Mouse (Mus musculus) spleen, adult 2 months (tissue): Measurements from ENCODE around the gene Wnt3. TPM values are rescaled to one million over a fixed set of nuclear protein-coding genes. Genes with fewer than 3 reads are reported as not detected.

Source experiments
- DNase-seq, 2 experiments: peaks; one replicate each; pipeline versions ENCODE4 v3.0.0 to v3.0.0-alpha.2; 2012 to 2021; ENCODE audit warnings: low spot score in 2 of 2, low read depth in 1 of 2
- H3K27ac ChIP-seq: fragments of 200-500 bp; 2 replicates; pipeline ENCODE4 v1.5.1; 2012; ENCODE audit warnings: low read length, inconsistent platforms; ENCODE audit not compliant: insufficient read depth
- H3K27me3 ChIP-seq: fragments of 200-500 bp; 2 replicates; pipeline ENCODE4 v1.6.1; 2012; ENCODE audit warnings: mild to moderate bottlenecking, moderate library complexity, low read length, inconsistent platforms; ENCODE audit not compliant: control insufficient read depth, insufficient read depth
- H3K36me3 ChIP-seq: fragments of 200-500 bp; 2 replicates; pipeline ENCODE4 v1.6.1; 2012; ENCODE audit warnings: mild to moderate bottlenecking, low read length, inconsistent platforms; ENCODE audit not compliant: control insufficient read depth, insufficient read depth
- H3K4me1 ChIP-seq: fragments of 200-500 bp; 2 replicates; pipeline ENCODE4 v1.6.1; 2011; ENCODE audit warnings: inconsistent platforms; ENCODE audit not compliant: control insufficient read depth, insufficient read depth, insufficient read length
- H3K4me3 ChIP-seq: fragments of 200-500 bp; 2 replicates; pipeline ENCODE4 v1.5.1; 2011; ENCODE audit warnings: mild to moderate bottlenecking, inconsistent platforms; ENCODE audit not compliant: insufficient read depth, insufficient read length; ENCODE audit errors: extremely low read depth
- CTCF ChIP-seq: fragments of 200-500 bp; IDR thresholded peaks from 2 replicates; pipeline ENCODE4 v1.5.1; 2011; ENCODE audit warnings: mild to moderate bottlenecking, inconsistent platforms; ENCODE audit not compliant: insufficient read depth, insufficient read length, insufficient replicate concordance; ENCODE audit errors: extremely low read depth
- POLR2A ChIP-seq: fragments of 200-500 bp; IDR thresholded peaks from 2 replicates; pipeline ENCODE4 v1.6.1; 2011; ENCODE audit warnings: low read depth, low read length, inconsistent platforms
- WGBS: fragments of 180-500 bp; shearing (Covaris S2); methylation state at CpG from one replicate; pipeline ENCODE4 v1.1.7; 2018; 5-methylcytosine and 5-hydroxymethylcytosine counted together
- polyA plus RNA-seq: library from polyadenylated mRNA; depleted of rRNA; stranded (reverse); fragments of >200 nt; gene quantifications from 2 replicates; pipeline ENCODE4 v1.2.3, GENCODE M21; 2012

Wnt3 gene
- polyA plus RNA-seq, 1 experiment: 0.08 TPM

- H3K4me1 ChIP-seq: no peaks in the 10 kb centered on the region
- no peak for TF ChIP-seq POLR2A
- TF ChIP-seq CTCF: no peak
- 82% methylated on average over 13 of the region's 13 CpGs for WGBS
- H3K27me3 ChIP-seq: no peaks in the 10 kb centered on the region
- no peak overlapping the region for H3K4me3 ChIP-seq
- no peak for DNase-seq
- H3K27ac ChIP-seq: no peak overlapping the region
- H3K36me3 ChIP-seq: peaks cover 7% of the 10 kb centered on the region
Measured at GRCm38 (mm10) chr11:103815986-103816385, 42.0 kb downstream of the Wnt3 start.

- H3K27me3 ChIP-seq: no peaks in the 10 kb centered on the region
- TF ChIP-seq POLR2A (no peak), CTCF (no peak)
- no peak for DNase-seq
- H3K4me1 ChIP-seq: no peaks in the 10 kb centered on the region
- WGBS: 91% methylated on average over 8 of the region's 8 CpGs
- H3K4me3 ChIP-seq: no peak overlapping the region
- no peak overlapping the region for H3K27ac ChIP-seq
- H3K36me3 ChIP-seq: peaks cover 7% of the 10 kb centered on the region
Measured at GRCm38 (mm10) chr11:103816719-103817118, 42.8 kb downstream of the Wnt3 start.

- TF ChIP-seq CTCF (no peak), POLR2A (no peak)
- Histone ChIP-seq H3K36me3 (peaks cover 28% of the 10 kb centered on the region), H3K4me1 (no peaks in the 10 kb centered on the region), H3K27me3 (no peaks in the 10 kb centered on the region), H3K4me3 (no peak overlapping the region), H3K27ac (no peak overlapping the region)
- no peak for DNase-seq
- 95% methylated on average over 6 of the region's 6 CpGs for WGBS
Measured at GRCm38 (mm10) chr11:103827201-103827600, 53.3 kb downstream of the Wnt3 start.

- no peak for DNase-seq
Measured at GRCm38 (mm10) chr11:103828866-103829265, 54.9 kb downstream of the Wnt3 start.

GRCm38 (mm10) chr11:103829956-103830355 lies 56.0 kb downstream of the Wnt3 start:
- Histone ChIP-seq H3K4me3 (no peak overlapping the region), H3K27ac (no peak overlapping the region), H3K27me3 (no peaks in the 10 kb centered on the region), H3K4me1 (no peaks in the 10 kb centered on the region), H3K36me3 (peaks cover 18% of the 10 kb centered on the region)
- no peak for DNase-seq
- 85% methylated on average over 4 of the region's 4 CpGs for WGBS
- TF ChIP-seq POLR2A (no peak), CTCF (no peak)

More at GRCm38 (mm10) chr11:103828866-103829265, 54.9 kb downstream of the Wnt3 start:
- Histone ChIP-seq H3K36me3 (peaks cover 20% of the 10 kb centered on the region), H3K27me3 (no peaks in the 10 kb centered on the region), H3K4me3 (no peak overlapping the region), H3K4me1 (no peaks in the 10 kb centered on the region), H3K27ac (no peak overlapping the region)
- no peak for TF ChIP-seq POLR2A
- no peak for TF ChIP-seq CTCF
- WGBS: 95% methylated on average over 7 of the region's 7 CpGs

- Histone ChIP-seq H3K4me3 (no peak overlapping the region), H3K27ac (no peak overlapping the region), H3K27me3 (no peaks in the 10 kb centered on the region), H3K36me3 (peaks cover 18% of the 10 kb centered on the region), H3K4me1 (no peaks in the 10 kb centered on the region)
- DNase-seq: no peak
- 98% methylated on average over 9 of the region's 9 CpGs for WGBS
- no peak for TF ChIP-seq POLR2A
- TF ChIP-seq CTCF: no peak
Measured at GRCm38 (mm10) chr11:103830476-103830875, 56.5 kb downstream of the Wnt3 start.

GRCm38 (mm10) chr11:103831766-103832165 lies 57.8 kb downstream of the Wnt3 start:
- no peaks in the 10 kb centered on the region for H3K4me1 ChIP-seq
- no peak for DNase-seq
- WGBS: 89% methylated on average over 3 of the region's 3 CpGs
- peaks cover 10% of the 10 kb centered on the region for H3K36me3 ChIP-seq
- H3K27me3 ChIP-seq: no peaks in the 10 kb centered on the region
- no peak overlapping the region for H3K4me3 ChIP-seq
- TF ChIP-seq POLR2A: no peak
- no peak overlapping the region for H3K27ac ChIP-seq
